Mouse (Mus musculus) C2C12 (cell line): ENCODE results near the gene Stag1. TPM values are rescaled to one million over a fixed set of nuclear protein-coding genes. Genes with fewer than 3 reads are reported as not detected.

ENCODE experiments used
- H3K27me3 ChIP-seq: one replicate; pipeline ENCODE4 v1.6.1; 2011; ENCODE audit not compliant: control insufficient read depth, insufficient read depth, insufficient read length
- H3K36me3 ChIP-seq: one replicate; pipeline ENCODE4 v1.6.1; 2011; ENCODE audit not compliant: control insufficient read depth, insufficient read depth
- H3K4me3 ChIP-seq: one replicate; pipeline ENCODE4 v1.5.1; 2011; ENCODE audit warnings: mild to moderate bottlenecking, control low read depth; ENCODE audit not compliant: poor library complexity, insufficient read depth, severe bottlenecking
- H3K79me2 ChIP-seq: one replicate; pipeline ENCODE4 v1.6.1; 2011; ENCODE audit not compliant: control insufficient read depth, insufficient read depth
- H3K79me3 ChIP-seq: one replicate; pipeline ENCODE4 v1.6.1; 2011; ENCODE audit warnings: low read depth, control low read depth
- H3ac ChIP-seq: one replicate; pipeline ENCODE3; 2011; ENCODE audit warnings: low read depth; ENCODE audit not compliant: control insufficient read depth, insufficient read length
- CEBPB ChIP-seq: IDR thresholded peaks from one replicate; pipeline ENCODE4 v1.6.1; 2011; ENCODE audit warnings: low read depth, mild to moderate bottlenecking, control low read depth, moderate library complexity
- CTCF ChIP-seq: IDR thresholded peaks from one replicate; pipeline ENCODE4 v1.5.1; 2011; ENCODE audit not compliant: control insufficient read depth, insufficient read depth, insufficient read length
- FOSL1 ChIP-seq: IDR thresholded peaks from one replicate; pipeline ENCODE4 v1.8.0; 2011; ENCODE audit warnings: mild to moderate bottlenecking, low read length; ENCODE audit not compliant: poor library complexity, insufficient read depth, severe bottlenecking
- MAX ChIP-seq: IDR thresholded peaks from one replicate; pipeline ENCODE4 v1.6.1; 2011; ENCODE audit warnings: mild to moderate bottlenecking, control low read depth
- MYOD1 ChIP-seq: IDR thresholded peaks from one replicate; pipeline ENCODE4 v1.6.1; 2011; ENCODE audit warnings: low read depth; ENCODE audit not compliant: control insufficient read depth, insufficient read length
- MYOG ChIP-seq: IDR thresholded peaks from one replicate; pipeline ENCODE4 v1.6.1; 2011; ENCODE audit not compliant: control insufficient read depth, insufficient read length; ENCODE audit errors: extremely low read depth
- USF1 ChIP-seq: IDR thresholded peaks from one replicate; pipeline ENCODE4 v1.6.1; 2011; ENCODE audit warnings: low read depth, mild to moderate bottlenecking, control low read depth, moderate library complexity
- polyA plus RNA-seq: library from polyadenylated mRNA; unstranded; fragments of >200 nt; fragmentation: generic; extraction: Trizol; gene quantifications from one replicate; pipeline ENCODE4 v1.2.1, GENCODE M21; 2012; ENCODE audit warnings: missing spikeins

Stag1 gene
- polyA plus RNA-seq, 1 experiment: 6.6 TPM

- no peaks in the 10 kb centered on the region for H3K79me2 ChIP-seq
- no peaks in the 10 kb centered on the region for H3K79me3 ChIP-seq
- TF ChIP-seq CTCF (no peak), USF1 (no peak), FOSL1 (no peak), CEBPB (no peak), MYOG (no peak)
- H3K4me3 ChIP-seq: no peak overlapping the region
- H3K27me3 ChIP-seq: no peaks in the 10 kb centered on the region
- H3ac ChIP-seq: no peak overlapping the region
- H3K36me3 ChIP-seq: no peaks in the 10 kb centered on the region
Measured at GRCm38 (mm10) chr9:100613501-100614071, 16.0 kb downstream of the Stag1 start.

- TF ChIP-seq FOSL1 (no peak), MYOG (no peak), CTCF (no peak), MAX (no peak), MYOD1 (no peak), CEBPB (no peak), USF1 (no peak)
- no peaks in the 10 kb centered on the region for H3K36me3 ChIP-seq
Measured at GRCm38 (mm10) chr9:100616947-100617346, 19.3 kb downstream of the Stag1 start.

GRCm38 (mm10) chr9:100626258-100626657 lies 28.7 kb downstream of the Stag1 start:
- Histone ChIP-seq H3K27me3 (no peaks in the 10 kb centered on the region), H3K36me3 (no peaks in the 10 kb centered on the region), H3K79me3 (no peaks in the 10 kb centered on the region), H3K79me2 (no peaks in the 10 kb centered on the region), H3ac (no peak overlapping the region), H3K4me3 (no peak overlapping the region)
- TF ChIP-seq MYOD1 (peak; percentile 95), CTCF (no peak)

More at GRCm38 (mm10) chr9:100616947-100617346, 19.3 kb downstream of the Stag1 start:
- Histone ChIP-seq H3ac (no peak overlapping the region), H3K27me3 (no peaks in the 10 kb centered on the region), H3K79me2 (no peaks in the 10 kb centered on the region), H3K4me3 (no peak overlapping the region), H3K79me3 (no peaks in the 10 kb centered on the region)

- Histone ChIP-seq H3K79me3 (peaks cover 16% of the 10 kb centered on the region), H3K27me3 (no peaks in the 10 kb centered on the region), H3K4me3 (no peak overlapping the region), H3K36me3 (no peaks in the 10 kb centered on the region), H3ac (no peak overlapping the region), H3K79me2 (peaks cover 19% of the 10 kb centered on the region)
- TF ChIP-seq CTCF (no peak), USF1 (no peak), MYOD1 (no peak), FOSL1 (no peak), MAX (no peak), MYOG (no peak), CEBPB (no peak)
Measured at GRCm38 (mm10) chr9:100640754-100641153, 43.2 kb downstream of the Stag1 start.

GRCm38 (mm10) chr9:100641391-100642085 lies 43.9 kb downstream of the Stag1 start:
- TF ChIP-seq USF1: no peak
- no peak for TF ChIP-seq MYOG
- TF ChIP-seq CTCF: no peak
- no peak for TF ChIP-seq FOSL1
- TF ChIP-seq MYOD1: no peak
- TF ChIP-seq MAX: no peak
- H3K36me3 ChIP-seq: no peaks in the 10 kb centered on the region
- H3K27me3 ChIP-seq: no peaks in the 10 kb centered on the region
- peaks cover 24% of the 10 kb centered on the region for H3K79me3 ChIP-seq
- no peak overlapping the region for H3K4me3 ChIP-seq
- peaks cover 26% of the 10 kb centered on the region for H3K79me2 ChIP-seq
- H3ac ChIP-seq: no peak overlapping the region

GRCm38 (mm10) chr9:100642186-100642839 lies 44.7 kb downstream of the Stag1 start:
- no peaks in the 10 kb centered on the region for H3K27me3 ChIP-seq
- peaks cover 31% of the 10 kb centered on the region for H3K79me3 ChIP-seq
- TF ChIP-seq MYOD1 (peak; percentile 91), USF1 (no peak), CEBPB (no peak)
- H3K4me3 ChIP-seq: peak overlapping the region; percentile 50
- no peaks in the 10 kb centered on the region for H3K36me3 ChIP-seq
- H3ac ChIP-seq: peak overlapping the region; percentile 77
- peaks cover 34% of the 10 kb centered on the region for H3K79me2 ChIP-seq
